Mouse (Mus musculus) 3134 (cell line): ENCODE measurements around the gene Stkld1.
"Not testable (repeated sequence)": the region's sequence is repeated elsewhere in the genome, so short reads cannot be mapped to it uniquely, and the experiment has no call there.

ENCODE experiments used
- DNase-seq: peaks from one replicate; pipeline ENCODE4 v3.0.0-alpha.2; 2011; ENCODE audit warnings: low spot score; ENCODE audit not compliant: insufficient read length; ENCODE audit errors: extremely low read depth

The Stkld1 gene

DNA sequence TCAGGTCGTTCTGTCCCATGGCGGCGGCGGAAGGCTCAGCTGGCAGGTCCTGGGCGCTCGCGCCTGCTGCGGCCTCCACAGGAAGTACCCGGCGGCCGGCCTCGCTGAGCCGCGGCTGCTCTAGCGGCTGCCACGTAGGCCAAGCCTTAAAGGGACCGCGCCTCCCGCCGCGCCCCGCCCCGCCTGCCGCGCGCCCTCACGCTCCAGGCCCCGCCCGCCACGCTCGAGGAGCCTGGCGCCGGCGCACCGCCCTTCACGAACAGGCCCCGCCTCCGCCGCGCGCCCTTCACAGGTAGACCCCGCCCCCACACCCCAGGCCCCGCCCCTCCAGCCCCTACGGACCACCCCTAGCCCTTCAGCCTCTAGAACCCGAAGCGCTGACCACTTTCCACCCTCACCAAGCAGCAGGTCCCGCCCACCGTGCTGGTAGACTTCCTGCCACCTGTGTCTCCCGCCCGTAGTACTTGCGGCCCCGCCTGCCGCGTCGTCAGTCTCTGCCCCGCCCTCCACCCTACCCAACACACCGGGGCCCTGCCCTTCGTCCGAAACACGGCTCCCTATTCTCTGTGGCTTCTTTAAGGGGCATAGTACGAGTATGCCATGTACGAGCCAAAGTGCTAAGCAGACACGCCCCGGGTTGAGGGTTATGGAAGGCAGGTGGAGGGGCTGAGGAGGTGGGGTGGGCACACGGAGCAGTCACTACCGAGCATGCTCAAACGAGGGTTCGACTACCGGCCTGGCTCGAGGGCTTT is at the start of gene Stkld1, which contains the start of gene Surf4:
Stkld1 (plus strand) TSS at position 744 of the 752 bp plus-strand sequence.
Surf4 (minus strand) TSS at position 625 of the 752 bp plus-strand sequence.
- peak; percentile 90 for DNase-seq

DNA sequence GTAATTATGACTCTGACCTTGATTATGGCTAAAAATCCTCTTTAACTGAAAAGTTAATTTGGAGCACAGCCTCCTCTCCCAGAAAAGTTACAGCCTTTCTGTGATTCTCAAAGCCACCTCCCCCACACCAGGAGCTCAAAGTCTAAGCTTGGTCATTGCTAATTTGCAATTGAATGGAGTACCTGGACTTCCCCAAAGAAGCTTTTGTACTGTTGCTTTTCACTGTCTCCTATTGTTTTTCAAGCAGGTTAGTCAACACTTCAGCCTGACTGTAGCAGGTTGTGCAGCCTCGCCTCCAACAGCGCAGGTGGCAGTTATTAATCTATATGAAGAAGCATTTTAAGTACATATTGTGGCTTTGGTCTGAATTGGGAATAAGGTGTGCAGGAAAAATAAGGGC is 48.3 kb upstream of the Stkld1 start:
- DNase-seq, result not testable (repeated sequence)

DNA sequence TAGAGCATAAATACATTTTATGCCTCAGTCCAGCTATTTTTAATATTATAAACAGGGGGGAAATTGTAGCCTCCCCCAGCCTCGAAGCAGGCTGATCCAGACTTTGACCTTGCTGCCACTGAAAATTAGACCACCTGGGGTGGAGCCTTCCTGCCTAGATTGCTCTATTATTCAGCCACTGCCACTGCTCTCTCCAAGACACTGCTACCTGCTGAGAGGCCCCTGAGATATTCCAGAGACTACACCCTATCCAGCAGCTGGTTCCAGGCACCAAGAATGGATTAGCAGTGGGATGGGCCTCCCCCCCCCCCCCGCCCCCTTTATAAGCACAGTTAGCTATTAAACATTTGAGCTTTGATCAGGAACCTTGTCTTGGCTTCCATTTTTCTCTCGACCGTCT is 47.7 kb upstream of the Stkld1 start:
- DNase-seq, result not testable (repeated sequence)

DNA sequence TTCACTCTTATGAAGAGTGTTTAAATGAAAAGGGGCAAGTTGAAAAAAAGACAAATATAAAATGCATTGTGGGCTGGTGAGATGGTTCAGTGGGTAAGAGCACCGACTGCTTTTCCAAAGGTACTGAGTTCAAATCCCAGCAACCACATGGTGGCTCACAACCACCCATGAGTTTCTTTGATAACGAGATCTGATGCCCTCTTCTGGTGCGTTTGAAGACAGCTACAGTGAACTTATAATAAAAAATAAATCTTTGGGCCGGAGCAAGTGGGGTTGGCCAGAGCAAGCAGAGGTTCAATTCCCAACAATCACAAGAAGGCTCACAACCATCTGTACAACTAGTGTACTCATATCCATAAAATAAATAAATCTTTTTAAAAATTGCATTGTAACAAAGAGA is 37.9 kb upstream of the Stkld1 start:
- no peak for DNase-seq

DNA sequence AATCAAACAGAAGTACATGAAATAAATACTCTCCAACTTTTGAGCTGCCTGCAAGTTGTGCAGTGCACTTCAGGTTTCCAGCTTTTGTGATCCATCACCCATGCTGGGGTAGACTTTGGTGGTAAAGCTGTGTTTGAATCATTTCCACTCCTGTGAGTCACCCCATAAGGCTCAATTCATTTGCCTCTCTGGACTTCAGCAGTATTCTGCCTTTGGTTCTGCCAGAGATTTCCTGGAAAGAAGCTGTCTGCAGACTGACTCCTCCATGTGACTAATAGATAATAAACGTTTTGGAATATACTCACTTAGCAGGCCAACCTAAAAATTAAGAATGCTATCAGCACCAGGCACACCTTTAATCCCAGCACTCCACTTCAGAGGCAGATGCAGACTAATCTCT is 33.1 kb upstream of the Stkld1 start:
- DNase-seq, result no peak

DNA sequence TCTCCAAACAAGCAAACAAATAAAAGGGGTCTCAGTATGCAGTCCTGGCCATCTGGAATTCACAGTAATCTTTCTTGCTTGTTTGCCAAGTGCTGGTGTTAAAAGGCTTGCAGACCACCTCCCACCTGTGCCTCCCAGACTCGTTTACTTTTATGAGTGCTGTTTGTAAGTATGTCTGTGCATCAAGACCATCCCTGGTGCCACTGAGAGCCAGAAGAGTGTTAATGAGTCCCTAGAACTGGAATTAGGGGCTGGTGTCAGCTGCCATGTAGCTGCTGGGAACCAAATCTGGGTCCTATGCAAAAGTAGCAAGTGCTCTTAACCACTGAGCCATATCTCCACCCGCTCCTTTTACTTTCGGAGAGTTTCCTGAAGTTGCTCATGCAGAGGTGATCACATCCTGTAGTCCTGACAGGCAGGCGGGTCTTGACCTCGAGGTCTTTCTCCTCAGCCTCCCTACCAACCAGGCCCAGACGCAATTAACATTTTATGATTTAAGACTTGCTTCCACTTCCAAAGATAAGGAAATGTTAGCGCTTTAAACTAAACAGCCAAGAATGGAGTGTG is 31.9 kb upstream of the Stkld1 start:
- DNase-seq, result no peak

DNA sequence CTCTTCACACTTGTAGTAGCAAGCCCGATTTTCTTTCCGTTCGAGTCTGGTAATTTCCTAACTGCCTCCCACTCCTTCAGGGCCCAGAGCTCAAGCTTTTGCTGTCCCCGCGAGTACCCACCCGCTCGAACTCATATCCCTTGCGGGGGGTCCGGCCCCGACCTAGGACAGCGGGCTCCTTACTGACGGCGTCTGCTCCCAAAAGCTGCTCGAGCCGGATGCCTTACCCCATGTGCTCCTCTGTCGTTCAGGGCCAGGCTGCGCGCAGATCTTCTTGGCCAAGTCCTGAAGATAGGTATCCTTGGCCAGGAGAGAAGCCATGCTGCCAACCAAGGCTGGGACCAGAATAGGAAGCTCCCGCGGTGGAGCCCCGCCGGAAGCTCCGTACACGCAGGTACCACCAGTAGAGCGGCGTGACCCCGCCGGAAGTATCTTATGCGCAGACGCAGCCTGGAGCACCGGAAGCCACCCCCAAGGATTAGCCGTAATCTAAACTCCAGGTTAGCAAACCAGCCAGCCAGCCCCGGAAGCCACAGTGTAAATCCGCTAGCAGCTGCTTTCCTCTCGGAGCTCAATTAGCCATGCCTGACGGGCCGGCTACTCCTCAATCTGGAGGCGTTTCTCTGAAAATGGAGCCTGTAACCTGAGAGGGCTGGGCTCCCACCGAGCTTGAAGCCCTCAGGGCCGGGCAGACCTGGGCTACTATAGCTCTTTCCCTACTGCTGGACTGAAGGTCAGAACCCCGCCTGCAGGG is 31.2 kb upstream of the Stkld1 start, which contains the start of gene Surf6:
Surf6 (minus strand) TSS at position 413 of the 754 bp plus-strand sequence.
- DNase-seq, result peak; percentile 89

DNA sequence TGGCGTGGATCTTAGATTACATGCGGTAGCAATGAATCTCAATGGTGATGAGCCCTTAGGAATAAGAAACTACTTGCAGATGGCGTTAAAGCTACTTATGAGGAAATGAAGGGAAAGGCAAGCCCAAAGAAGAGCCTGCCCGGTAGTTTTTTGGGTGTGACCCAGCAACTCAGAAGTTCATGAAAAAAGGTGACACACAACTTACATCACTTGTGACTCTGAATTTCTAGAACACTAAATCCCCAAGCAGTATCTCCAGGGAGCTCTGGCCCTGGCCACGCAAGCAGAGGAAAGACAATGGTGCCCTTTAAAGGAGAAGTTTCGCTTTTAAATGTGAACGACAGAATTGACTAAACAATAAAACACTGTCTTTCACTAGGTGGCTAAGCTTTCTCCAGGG is 30.5 kb upstream of the Stkld1 start:
- no peak for DNase-seq

DNA sequence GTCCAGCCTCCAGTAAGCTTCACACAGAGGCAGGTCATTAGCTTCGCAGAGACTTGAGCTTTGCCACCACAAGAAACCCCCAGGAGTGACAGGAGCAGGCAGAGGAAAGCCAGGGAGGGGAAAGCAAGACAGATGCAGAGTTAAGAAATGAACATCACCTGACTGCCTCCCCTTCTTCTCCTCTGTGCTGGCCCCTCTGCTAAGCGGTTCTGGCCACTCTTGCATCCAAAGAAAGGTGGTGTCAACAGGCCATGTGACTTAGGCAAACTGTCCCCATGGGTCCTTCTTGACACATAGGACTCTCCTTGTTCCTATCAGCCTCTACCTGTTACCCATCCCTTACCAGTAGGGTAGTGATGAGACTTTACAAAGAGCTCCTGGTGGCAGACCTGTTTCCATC is 27.9 kb upstream of the Stkld1 start:
- DNase-seq, result no peak

DNA sequence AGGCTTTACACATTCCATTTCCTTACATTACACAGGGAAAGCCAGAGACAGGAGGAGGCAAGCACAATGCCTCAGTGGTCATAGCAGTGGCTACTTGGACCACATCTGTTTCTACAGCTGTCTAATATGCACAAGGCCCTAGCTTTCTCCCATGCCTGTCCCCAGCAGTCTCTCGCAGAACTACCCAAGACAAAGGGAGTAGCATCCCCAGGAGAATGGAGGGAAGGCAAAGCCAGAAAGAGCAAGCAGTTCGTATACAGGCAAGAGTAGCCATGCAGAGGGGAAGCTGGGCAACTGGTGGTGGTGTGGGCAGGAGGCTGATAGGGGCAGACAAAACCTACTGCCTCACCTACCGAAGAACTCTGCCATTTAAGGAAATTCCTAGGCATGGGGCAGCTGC is 27.4 kb upstream of the Stkld1 start:
- DNase-seq, result no peak

DNA sequence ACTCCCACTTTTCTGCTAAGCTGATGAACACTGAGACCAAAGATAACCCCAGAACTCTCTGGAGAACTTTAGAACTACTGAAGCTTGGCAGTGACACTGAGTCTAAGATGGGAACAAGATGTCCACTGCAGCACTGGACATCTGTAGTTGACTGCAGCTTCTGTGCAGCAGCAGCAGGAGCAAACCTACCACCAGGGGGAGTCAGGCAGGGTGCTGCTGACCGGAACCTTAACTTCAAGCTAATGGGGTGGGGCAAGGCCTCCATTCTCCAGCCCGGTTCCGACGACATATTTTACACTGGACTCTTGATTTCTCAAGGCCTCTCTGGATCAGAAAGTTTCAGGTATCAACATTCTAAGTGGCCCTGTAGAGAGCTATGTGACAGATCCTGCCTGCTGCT is 26.7 kb upstream of the Stkld1 start:
- DNase-seq, result no peak

DNA sequence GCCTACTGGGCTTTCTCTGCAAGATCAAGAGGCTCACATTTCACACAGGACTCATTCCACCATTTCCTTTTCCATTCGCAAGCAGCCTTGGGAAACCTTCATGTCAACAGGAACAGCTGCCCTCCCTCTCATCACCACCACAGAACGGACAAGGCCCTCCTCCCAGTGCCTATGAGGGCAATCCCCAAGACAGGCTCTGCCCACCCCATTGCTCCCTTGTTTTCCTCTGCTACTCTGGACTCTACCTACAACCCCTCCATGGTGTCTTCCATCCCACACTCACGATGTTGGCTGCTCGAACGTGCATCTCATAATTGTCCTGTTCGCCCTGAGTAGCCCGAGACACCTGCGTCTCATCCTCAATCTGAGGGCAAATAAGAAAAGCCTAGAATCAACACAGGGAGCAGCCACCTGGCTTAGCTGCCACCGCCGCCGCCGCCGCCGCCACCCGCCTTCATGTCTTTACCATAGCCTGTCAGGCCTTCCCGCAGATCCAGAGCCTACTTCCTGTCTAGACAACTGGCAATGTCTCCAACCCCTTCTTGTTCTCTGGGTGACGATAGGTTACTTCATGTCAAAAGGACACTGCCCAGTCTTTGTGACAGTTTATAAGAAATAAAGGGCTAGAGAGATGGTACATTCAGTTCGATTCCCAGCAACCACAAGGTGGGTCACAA is 25.0 kb upstream of the Stkld1 start:
- no peak for DNase-seq

DNA sequence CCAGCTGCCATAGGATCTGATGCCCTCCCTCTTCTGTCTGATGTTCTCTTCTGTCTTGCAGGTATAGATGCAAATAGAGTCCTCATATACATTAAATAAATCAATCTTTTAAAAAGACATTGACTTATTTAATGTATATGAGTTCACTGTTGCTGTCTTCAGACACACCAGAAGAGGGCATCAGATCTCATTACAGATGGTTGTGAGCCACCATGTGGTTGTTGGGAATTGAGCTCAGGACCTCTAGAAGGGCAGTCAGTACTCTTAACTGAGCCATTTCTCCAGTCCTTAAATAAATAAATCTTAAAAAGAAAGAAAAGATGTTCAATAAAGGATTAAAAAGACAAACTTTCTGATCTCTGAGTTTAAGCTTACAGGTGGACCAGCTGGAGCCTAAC is 24.5 kb upstream of the Stkld1 start:
- no peak for DNase-seq

DNA sequence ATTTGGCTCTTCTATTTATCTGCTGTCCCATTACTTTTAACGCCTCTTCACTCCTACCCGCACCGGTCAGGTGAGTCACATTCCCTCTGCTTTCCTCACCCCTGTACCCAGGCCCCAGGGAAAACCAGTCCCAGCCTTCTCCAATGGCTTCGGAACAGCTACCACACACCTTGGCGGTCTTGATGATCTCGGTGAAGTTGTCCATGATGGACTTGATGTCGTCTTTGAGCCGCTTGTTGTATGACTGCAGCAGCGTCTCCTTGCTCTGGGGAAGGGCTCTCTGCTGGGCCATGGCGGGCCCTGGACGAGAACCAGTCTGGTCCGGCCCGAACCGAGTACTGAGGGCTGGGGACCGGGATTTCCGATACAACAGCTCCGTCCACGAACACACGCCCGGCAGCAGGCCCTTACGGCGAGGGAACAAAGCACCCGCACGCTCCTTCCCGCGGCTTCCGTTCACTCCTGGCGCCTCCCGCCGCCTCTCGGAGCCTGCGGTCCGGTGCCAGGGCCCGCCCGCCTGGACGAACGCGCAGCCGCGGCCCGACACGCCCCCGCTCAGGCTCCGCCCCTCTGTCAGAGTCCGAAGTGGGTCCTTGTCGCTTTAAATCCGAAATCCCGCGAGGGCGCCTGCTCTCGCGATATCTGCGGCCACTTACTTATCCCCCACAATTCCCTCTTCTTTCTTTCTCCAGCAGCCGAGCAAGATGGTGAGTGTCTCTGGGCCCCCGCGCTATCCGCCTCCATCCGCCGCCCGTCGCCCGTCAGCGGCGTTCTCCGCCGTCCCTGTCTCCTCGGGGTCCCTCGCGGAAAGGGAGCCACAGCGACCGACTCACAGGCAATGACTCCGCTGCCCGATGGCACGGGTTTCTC is 23.5 kb upstream of the Stkld1 start, which contains the start of the genes Med22 and Rpl7a:
Med22 (minus strand) TSS at position 554 of the 870 bp plus-strand sequence.
Rpl7a (plus strand) TSS at position 641 of the 870 bp plus-strand sequence.
- DNase-seq, result peak; percentile 98

DNA sequence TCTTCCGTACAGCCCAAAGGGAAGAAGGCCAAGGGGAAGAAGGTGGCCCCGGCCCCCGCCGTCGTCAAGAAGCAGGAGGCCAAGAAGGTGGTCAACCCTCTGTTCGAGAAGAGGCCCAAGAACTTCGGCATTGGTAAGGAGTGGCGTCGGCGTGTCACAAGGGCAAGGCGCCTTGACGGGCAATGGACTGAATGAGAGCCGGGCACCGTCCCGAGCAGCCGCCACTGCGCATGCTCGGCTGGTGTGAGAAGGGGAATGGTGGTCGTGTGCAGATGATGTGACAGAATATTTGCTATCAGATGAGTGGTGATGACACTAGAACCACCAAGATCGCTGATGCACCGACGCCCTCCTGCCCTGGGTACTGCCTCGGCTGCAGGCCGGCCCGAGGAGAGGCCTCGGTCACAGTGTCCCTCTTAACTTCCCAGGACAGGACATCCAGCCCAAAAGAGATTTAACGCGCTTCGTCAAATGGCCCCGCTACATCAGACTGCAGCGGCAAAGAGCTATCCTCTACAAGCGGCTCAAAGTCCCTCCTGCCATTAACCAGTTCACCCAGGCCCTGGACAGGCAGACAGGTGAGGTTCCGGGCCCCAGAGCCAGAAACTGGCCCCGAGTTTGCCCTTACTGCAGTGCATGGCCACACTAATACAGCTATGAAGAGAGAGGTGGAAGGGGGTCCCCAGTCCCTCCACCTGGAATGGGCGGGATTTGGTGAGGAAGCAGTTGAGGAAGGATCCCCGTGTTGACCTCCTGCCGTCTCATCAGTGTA is 22.7 kb upstream of the Stkld1 start:
- no peak for DNase-seq

DNA sequence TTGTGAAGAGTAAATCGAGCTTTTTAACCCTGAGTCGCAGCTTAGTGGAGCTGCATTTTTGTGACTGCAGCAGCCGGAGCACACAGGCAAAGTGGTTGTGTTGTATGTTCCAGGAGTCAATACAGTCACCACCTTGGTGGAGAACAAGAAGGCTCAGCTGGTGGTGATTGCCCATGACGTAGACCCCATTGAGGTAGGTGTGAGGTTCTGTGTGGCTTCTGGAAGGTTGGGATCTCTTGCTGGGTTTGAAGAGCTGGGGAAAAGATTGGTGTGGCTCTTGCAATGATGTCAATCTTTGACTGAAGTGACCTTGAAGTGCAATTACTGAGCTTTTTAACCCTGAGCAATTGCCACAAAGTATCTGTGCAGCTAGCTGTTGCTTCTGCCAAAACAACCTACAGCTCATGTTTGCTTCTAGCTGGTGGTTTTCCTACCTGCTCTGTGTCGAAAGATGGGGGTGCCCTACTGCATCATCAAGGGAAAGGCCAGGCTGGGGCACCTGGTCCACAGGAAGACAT is 21.5 kb upstream of the Stkld1 start:
- DNase-seq, result no peak

DNA sequence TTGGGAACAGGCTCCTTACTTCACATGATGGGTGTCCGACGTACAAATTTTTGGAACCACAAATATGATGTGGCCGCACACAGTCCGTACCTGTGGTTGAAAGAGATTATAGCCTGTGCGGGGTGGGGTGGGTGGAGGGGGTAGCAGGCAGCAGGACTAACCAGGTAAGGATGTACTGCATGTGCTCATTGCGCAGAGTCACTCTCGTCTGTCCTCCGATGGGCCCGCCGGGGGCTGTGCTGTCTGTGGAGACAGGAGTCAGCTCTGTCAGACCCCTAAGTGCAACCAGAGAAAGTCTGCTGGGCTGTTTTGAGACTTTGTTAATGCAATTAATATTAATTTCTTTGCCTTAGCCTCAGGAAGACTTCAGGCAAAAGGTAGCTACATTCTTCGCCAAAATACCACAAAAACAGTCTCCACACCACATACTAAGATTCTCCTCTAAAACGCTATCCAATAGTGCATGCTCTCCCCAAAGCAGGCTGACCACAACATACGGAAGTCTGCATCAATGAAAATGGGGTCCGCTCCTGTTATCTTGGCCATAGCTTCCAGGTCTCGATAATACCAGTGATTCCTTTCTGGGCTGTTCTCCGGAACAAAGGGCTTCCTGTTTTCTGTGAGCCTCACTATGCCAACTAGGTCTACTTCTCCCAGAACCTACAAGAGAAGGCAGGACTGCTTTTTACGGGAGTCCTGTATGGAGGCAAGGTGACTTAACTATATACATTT is 20.3 kb upstream of the Stkld1 start:
- DNase-seq, result no peak
